20 mouse cellular contexts compared by ENCODE assay signal in the genomic region with DNA sequence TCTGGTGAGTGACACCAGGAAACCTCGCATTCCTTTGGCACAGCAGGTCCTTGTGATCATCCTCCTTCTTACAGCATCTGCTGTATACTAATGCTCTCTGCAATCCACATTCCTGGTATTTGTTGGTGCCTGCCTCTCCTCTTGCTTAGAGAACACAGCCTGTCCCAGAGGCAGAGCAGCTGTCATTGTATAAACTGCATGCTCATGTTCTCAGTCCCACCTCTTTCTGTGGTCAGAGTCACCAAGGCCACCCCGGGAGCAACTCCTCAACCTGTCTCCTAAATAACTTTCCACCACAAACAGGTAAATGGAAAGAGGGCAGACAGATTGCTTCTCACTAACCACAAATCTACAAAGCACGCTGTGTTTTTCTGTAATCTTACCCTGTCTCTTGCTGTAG. TPM values are rescaled to one million over a fixed set of nuclear protein-coding genes. Genes with fewer than 3 reads are reported as not detected.
A peak's percentile ranks its signal among the peaks of the same experiment; 100 is the strongest.
DNase-seq lines count a peak whose midpoint lies in the region; ATAC-seq and TF ChIP-seq lines count a peak whose summit lies in the region.
"Had no signal": no experiment of that assay in that cellular context is flagged by ENCODE, and none has a peak within 500 bp of the region (broad histone marks: within the 10 kb centered on the region; RNA-seq: fewer than 3 reads in every experiment).

No protein-coding gene starts in this region.

- H3K9me3 ChIP-seq in embryonic facial prominence, embryonic 14.5 days (ENCODE audit: control insufficient read depth, low read length): peaks cover 5% of the 10 kb centered on the region; the same call in 1 of the 2 replicates
- 0 out of 2 replicates have a peak, but pooled peaks cover 7% of the 10 kb centered on the region for H3K9me3 ChIP-seq in embryonic facial prominence, embryonic 10.5 days
- H3K9me3 ChIP-seq in lung, embryonic 14.5 days (ENCODE audit: low read depth, low read length): no peaks in the 10 kb centered on the region
- H3K9me3 ChIP-seq: forebrain, embryonic 15.5 days; hindbrain, embryonic 12.5 days had no signal

- TF ChIP-seq POLR2A in kidney, adult 2 months (IDR thresholded peaks at IDR 0.05; ENCODE audit: low read depth, low read length): no peak

- peak; percentile 51 for DNase-seq in embryonic facial prominence, embryonic 14.5 days (ENCODE audit: low spot score)
- DNase-seq in embryonic facial prominence, embryonic 10.5 days (ENCODE audit: low spot score): no peak
- no peak for DNase-seq in kidney, adult 2 months
- DNase-seq in kidney, adult 11 months: no peak
- peak; percentile 47 for DNase-seq in lung, embryonic 14.5 days
- DNase-seq in lung, postnatal 25 days (ENCODE audit: low spot score): no peak
- DNase-seq in mesoderm, embryonic 11.5 days (ENCODE audit: low read depth, low spot score): peak; percentile 9
- no peak for DNase-seq in left cerebral cortex, postnatal 36 days (ENCODE audit: low spot score in 2 of 2)
- DNase-seq: adrenal gland, adult 8-10 months; adrenal gland, postnatal 36 days; B cell, adult 2 months; cerebellum, adult 2 months; heart, adult 2 months; heart, postnatal 4 days had no signal

- TF ChIP-seq CTCF in kidney, adult 2 months (conservative IDR thresholded peaks at IDR 0.05; ENCODE audit: insufficient read depth, insufficient read length, low read depth, low read length): no peak
- TF ChIP-seq CTCF in lung, embryonic 14.5 days (IDR thresholded peaks at IDR 0.05; ENCODE audit: low read depth): no peak

- 33% methylated on average over 3 of the region's 3 CpGs for WGBS in embryonic facial prominence, embryonic 14.5 days
- WGBS in embryonic facial prominence, embryonic 10.5 days: 60% methylated on average over 3 of the region's 3 CpGs
- 45% methylated on average over 3 of the region's 3 CpGs for WGBS in kidney, adult 2 months
- WGBS in lung, embryonic 14.5 days: 33% methylated on average over 3 of the region's 3 CpGs

- no peak overlapping the region for H3K4me2 ChIP-seq in embryonic facial prominence, embryonic 14.5 days (ENCODE audit: low read depth, low read length)
- H3K4me2 ChIP-seq in lung, embryonic 14.5 days: no peak overlapping the region
- H3K4me2 ChIP-seq: forebrain, embryonic 15.5 days; heart, embryonic 12.5 days; hindbrain, embryonic 12.5 days had no signal

- no peak overlapping the region for H3K27ac ChIP-seq in embryonic facial prominence, embryonic 14.5 days (replicated peaks; ENCODE audit: low read depth, low read length)
- no peak overlapping the region for H3K27ac ChIP-seq in embryonic facial prominence, embryonic 10.5 days (replicated peaks)
- H3K27ac ChIP-seq in kidney, adult 2 months (ENCODE audit: insufficient read depth, low read depth, low read length): peak overlapping the region; percentile 14; the same call in 1 of the 2 replicates
- H3K27ac ChIP-seq in lung, embryonic 14.5 days (ENCODE audit: low read depth): no peak overlapping the region
- H3K27ac ChIP-seq: forebrain, embryonic 15.5 days; heart, adult 2 months; hindbrain, embryonic 12.5 days had no signal

- intact Hi-C loops in left cerebral cortex, postnatal 36 days (cut with DNase I): no loop called here

- H3K4me3 ChIP-seq in embryonic facial prominence, embryonic 14.5 days (ENCODE audit: low read depth, low read length): no peak overlapping the region
- no peak overlapping the region for H3K4me3 ChIP-seq in embryonic facial prominence, embryonic 10.5 days
- H3K4me3 ChIP-seq in kidney, adult 2 months (ENCODE audit: insufficient read depth, low read depth, low read length): no peak overlapping the region
- H3K4me3 ChIP-seq in lung, embryonic 14.5 days (ENCODE audit: low read depth, low read length): no peak overlapping the region
- H3K4me3 ChIP-seq: forebrain, embryonic 15.5 days; heart, adult 2 months; heart, embryonic 12.5 days; hindbrain, embryonic 12.5 days had no signal

- no peaks in the 10 kb centered on the region for H3K36me3 ChIP-seq in embryonic facial prominence, embryonic 14.5 days (ENCODE audit: control insufficient read depth, insufficient read depth, low read length)
- H3K36me3 ChIP-seq in embryonic facial prominence, embryonic 10.5 days (replicated peaks): no peaks in the 10 kb centered on the region
- H3K36me3 ChIP-seq in kidney, adult 2 months (ENCODE audit: control insufficient read depth, insufficient read depth, low read length): peaks cover 5% of the 10 kb centered on the region; the same call in 1 of the 2 replicates
- H3K36me3 ChIP-seq in lung, embryonic 14.5 days (ENCODE audit: insufficient read depth): no peaks in the 10 kb centered on the region
- H3K36me3 ChIP-seq: forebrain, embryonic 15.5 days; G1E; heart, embryonic 12.5 days; hindbrain, embryonic 12.5 days had no signal

- ATAC-seq in embryonic facial prominence, embryonic 14.5 days (ENCODE audit: low read depth): peak; percentile 83
- ATAC-seq in lung, embryonic 14.5 days (ENCODE audit: insufficient read depth): peak; percentile 80; the same call in 1 of the 2 replicates
- ATAC-seq: CD4-positive, CD25-positive, alpha-beta regulatory T cell, adult 4 months; forebrain, embryonic 15.5 days had no signal

- no peaks in the 10 kb centered on the region; the same call in 1 of the 2 replicates for H3K4me1 ChIP-seq in embryonic facial prominence, embryonic 14.5 days (ENCODE audit: control insufficient read depth, insufficient read depth, low read length)
- H3K4me1 ChIP-seq in embryonic facial prominence, embryonic 10.5 days: peaks cover 8% of the 10 kb centered on the region
- peaks cover 9% of the 10 kb centered on the region; the same call in 1 of the 2 replicates for H3K4me1 ChIP-seq in kidney, adult 2 months (ENCODE audit: control insufficient read depth, insufficient read depth, low read length)
- H3K4me1 ChIP-seq in lung, embryonic 14.5 days (ENCODE audit: insufficient read depth): no peaks in the 10 kb centered on the region
- H3K4me1 ChIP-seq: forebrain, embryonic 15.5 days; heart, embryonic 12.5 days had no signal

- H3K9ac ChIP-seq in embryonic facial prominence, embryonic 14.5 days (ENCODE audit: low read depth, low read length): no peak overlapping the region
- no peak overlapping the region for H3K9ac ChIP-seq in lung, embryonic 14.5 days
- H3K9ac ChIP-seq: forebrain, embryonic 15.5 days; heart, embryonic 12.5 days; hindbrain, embryonic 12.5 days had no signal

- H3K27me3 ChIP-seq in embryonic facial prominence, embryonic 14.5 days (replicated peaks; ENCODE audit: control insufficient read depth, insufficient read depth, low read length): no peaks in the 10 kb centered on the region
- H3K27me3 ChIP-seq in embryonic facial prominence, embryonic 10.5 days (replicated peaks; ENCODE audit: low read depth, poor library complexity, severe bottlenecking): no peaks in the 10 kb centered on the region
- no peaks in the 10 kb centered on the region for H3K27me3 ChIP-seq in kidney, adult 2 months (replicated peaks; ENCODE audit: control insufficient read depth, insufficient read depth, low read length)
- H3K27me3 ChIP-seq in lung, embryonic 14.5 days (ENCODE audit: insufficient read depth, low read length): no peaks in the 10 kb centered on the region
- H3K27me3 ChIP-seq: forebrain, embryonic 15.5 days; heart, embryonic 12.5 days; hindbrain, embryonic 12.5 days had no signal

RNA-seq across cellular contexts. Expression of a gene that starts 18.1 kb away (rescaled TPM):
- 0.37 and 0.42 TPM in 2 replicates for polyA plus RNA-seq in embryonic facial prominence, embryonic 14.5 days (2014; fragmentation: Nextera tagmentation; extraction: Ambion mirVana)
- polyA plus RNA-seq in embryonic facial prominence, embryonic 10.5 days (2016; fragmentation: Nextera tagmentation; extraction: Ambion mirVana): 0.06 TPM in 1 of 2 replicates, not detected in the other
- polyA plus RNA-seq in kidney, adult 2 months (2012; rRNA removed): 158 and 159 TPM in 2 replicates
- 0.16 and 0.30 TPM in 2 replicates for polyA plus RNA-seq in lung, embryonic 14.5 days (2014; fragmentation: Nextera tagmentation; extraction: Ambion mirVana)
- total RNA-seq in left cerebral cortex, postnatal 36 days (2021): 1 to 10 TPM; 2.8 to 3.2 TPM
- polyA plus RNA-seq: CD4-positive, CD25-positive, alpha-beta regulatory T cell, adult 4 months; embryonic facial prominence, embryonic 11.5 days; G1E had no signal

Comparison
In these comparisons a context has a peak if more than half of its experiments do, and no peak if none do; other contexts are left out.
1. DNase-seq: peak in embryonic facial prominence, embryonic 14.5 days (single experiment), lung, embryonic 14.5 days (single experiment) and mesoderm, embryonic 11.5 days (single experiment); none in embryonic facial prominence, embryonic 10.5 days (single experiment), kidney, adult 2 months (single experiment), kidney, adult 11 months (single experiment), lung, postnatal 25 days (single experiment) and left cerebral cortex, postnatal 36 days (0 of 2).
2. RNA of a gene that starts 18.1 kb away (polyA plus RNA-seq): 158 to 159 TPM in kidney, adult 2 months; 0.37 to 0.42 TPM in embryonic facial prominence, embryonic 14.5 days, 0.16 to 0.30 TPM in lung, embryonic 14.5 days and 0.06 TPM in embryonic facial prominence, embryonic 10.5 days; every median in the first group is over 100 times any median in the second.